Mouse (Mus musculus) layer of hippocampus, postnatal 14 days (tissue): ENCODE measurements around the gene Zfp978. TPM values are rescaled to one million over a fixed set of nuclear protein-coding genes. Genes with fewer than 3 reads are reported as not detected.
"Not testable (repeated sequence)": the region's sequence is repeated elsewhere in the genome, so short reads cannot be mapped to it uniquely, and the experiment has no call there.

Experiments used
- DNase-seq, 2 experiments: peaks; one replicate each; pipeline ENCODE4 v3.0.0; 2021 to 2022; ENCODE audit warnings: low spot score in 2 of 2, mixed read lengths in 1 of 2
- total RNA-seq, 2 experiments: library from RNA; stranded (reverse); gene quantifications; 2 replicates each; pipeline ENCODE4 v1.2.3; 2021

Gene Zfp978
- total RNA-seq, 2 experiments from 2014 or later, result not detected

DNA sequence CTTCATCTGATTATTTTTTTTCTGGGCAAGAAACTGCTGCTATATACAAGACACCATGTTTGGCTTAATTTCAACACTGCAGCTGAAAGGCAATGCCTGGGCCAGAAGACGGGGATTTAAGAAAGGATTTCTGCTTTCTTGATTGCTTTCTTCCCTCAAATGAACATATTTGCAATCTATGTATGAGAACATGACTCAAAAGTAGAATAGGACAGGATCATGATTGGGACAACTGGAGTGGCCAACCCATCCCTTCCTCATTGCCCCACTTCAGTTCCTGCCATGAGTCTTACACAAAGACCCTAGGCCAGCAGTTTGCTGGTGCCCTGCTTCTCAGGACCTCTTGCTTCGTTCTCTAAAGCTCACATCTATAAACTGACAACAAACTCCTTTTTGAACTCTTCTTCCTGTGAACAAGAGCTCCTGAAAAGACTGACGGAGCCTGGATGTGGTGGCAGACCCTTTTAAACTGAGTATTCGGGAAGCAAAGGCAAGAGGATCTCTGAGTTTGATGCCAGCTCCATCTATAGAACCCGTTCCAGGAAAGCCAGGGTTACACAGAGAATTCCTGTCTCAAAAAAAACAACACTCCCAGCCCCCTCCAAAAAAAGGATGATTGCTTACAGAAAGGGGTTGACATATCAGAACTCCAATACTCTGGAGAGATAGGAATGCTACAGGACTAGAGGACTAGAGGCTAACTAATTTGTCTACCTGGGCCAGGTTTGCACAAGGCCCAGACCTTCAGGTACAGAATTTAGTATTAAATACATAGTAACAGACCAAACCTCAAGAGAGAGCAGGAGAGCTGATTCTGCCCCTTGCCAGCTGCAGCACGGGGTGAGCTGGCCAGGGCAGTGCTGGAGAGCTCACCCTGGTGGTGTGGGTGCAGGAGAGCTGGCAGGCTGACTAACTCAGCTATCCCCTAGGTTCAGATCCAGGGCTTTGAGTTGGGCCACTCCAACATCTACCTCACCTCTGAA is 43.1 kb downstream of the Zfp978 start:
- not testable (repeated sequence) for DNase-seq

DNA sequence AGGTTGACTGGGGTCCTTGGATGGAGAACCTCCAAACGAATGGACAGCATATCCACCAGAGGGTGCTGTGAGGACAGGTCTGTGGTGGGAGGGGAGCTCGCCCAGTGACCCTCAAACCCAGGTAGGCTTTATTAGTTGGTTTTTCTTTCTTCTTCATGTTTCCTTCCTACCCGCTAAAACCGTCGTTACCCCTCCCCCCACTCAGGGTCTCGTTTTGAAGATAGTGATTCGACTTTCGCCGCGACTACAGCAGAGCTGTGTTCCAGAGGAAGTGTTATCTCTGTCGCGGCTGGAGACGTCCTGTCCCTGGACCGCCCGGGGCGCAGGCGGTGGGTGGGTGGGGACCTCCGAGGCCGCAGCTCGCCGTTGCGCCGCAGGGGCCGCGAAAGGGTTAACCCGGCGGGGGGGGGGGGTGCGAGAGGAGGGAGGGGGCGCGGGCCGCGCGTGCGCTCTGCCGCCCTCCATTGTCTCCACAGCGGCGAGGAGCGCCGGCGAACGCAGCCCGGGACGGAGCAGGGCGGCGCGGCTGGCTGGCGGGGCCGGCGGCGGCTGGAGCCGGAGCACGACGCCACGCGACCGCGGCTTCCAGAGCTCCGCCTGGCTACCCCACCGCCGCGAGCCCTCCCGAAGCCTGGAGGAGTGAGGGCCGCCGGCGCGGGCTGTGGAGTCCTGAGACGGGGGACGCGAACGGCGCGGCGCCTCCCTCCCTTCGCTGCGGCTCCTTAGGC is 45.8 kb downstream of the Zfp978 start:
- DNase-seq, result no peak

DNA sequence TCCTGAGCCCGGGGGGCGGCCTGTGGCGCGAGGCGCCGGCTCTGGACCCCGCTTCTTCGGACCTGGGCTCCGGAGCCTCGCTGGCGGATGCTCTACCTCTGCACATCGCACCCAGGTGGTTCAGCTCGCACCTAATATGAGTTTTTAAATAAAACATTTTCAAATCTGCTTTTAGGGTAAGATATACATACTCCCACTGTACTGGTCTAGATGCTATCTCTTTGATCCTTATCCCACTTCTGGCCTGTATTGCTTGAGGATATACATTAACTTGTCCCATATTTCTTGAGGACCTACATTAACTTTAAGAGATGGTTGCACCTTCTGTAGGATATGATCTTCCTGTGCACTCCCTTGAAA is 46.3 kb downstream of the Zfp978 start:
- no peak for DNase-seq

DNA sequence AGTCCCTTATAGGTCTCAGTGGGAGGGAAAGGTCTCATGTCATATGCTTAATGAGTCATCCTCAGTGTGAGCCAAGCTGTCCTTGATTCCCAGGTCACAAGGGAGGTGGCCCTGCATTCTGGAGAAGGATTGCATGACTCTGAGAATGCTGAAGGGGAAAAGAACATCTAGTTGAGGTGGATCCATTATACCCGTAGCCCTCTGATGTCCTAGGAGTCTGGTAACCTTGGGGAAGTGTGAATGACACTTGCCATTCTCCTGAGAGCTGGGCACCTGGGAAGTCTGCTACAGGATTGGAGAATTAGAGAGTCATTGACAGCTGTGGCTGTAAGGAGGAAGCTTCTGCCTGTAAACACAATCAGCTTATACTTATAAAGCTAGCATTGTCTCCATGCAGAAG is 55.3 kb downstream of the Zfp978 start:
- not testable (repeated sequence) for DNase-seq

DNA sequence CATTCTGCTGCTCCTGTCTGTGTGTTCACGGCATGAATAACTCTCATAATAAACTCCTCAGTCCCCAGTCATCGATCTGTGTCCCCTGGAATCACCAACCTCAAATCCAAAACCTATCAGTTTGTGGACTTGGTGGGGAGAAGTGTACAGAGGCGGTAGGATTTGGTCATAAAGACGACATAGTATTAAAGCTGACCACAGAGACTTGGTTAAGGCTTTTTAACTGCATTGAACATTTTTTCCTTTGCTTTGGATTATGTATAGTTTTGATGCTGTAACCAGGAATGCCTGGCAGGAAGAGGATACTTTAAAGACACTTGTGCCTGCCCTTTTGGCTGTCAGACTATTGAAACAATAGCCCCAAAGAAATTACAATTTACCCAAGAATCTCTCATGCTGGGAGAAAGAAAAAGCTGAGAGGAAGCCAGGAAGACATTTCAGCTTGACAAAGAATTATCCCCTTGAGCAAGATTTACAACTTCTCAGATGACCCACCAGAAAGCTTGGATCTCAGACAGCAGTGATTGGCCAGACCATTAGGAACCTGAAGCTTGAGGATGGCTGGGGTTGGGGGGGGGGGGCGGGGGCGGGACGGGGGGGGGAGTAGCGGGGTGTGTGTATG is 56.2 kb downstream of the Zfp978 start:
- DNase-seq, result no peak

DNA sequence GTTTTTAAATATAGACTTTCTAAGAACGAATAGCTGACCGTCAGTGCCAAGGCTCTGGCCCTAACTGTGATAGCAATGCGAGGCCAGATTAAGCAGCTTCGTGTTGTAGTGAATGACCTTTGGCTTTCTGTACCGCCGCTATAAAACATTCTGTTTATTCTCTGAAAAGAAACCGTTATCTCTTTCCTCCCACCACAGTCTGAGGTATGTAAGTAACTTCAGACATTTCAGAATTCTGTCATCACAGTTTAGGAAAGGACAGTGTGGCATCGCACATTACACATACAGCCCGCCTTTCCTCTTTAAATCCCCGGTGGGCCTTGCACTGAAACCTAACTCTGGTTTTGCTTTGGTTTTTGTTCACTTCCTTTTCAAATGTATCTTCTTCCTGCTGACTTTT is 56.8 kb downstream of the Zfp978 start:
- no peak for DNase-seq

DNA sequence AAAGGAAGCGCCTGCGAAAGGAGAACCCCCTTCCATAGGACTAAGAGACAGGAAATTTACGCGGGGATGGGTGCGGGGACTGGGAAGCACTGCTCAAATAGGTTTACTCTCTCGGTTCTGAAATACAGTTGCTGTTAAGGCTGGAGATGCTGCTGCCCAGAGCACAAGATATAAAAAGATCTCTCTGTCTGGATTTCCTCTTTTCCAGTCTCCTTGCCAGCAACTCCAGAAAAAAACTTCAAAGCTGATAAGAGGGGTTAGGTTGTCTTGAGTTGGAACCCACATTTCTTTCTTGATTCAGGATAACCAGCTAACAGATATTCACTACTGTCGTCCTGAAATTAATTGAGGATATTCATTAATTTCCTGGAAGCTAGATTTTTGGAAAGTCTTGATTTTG is 57.2 kb downstream of the Zfp978 start:
- not testable (repeated sequence) for DNase-seq

DNA sequence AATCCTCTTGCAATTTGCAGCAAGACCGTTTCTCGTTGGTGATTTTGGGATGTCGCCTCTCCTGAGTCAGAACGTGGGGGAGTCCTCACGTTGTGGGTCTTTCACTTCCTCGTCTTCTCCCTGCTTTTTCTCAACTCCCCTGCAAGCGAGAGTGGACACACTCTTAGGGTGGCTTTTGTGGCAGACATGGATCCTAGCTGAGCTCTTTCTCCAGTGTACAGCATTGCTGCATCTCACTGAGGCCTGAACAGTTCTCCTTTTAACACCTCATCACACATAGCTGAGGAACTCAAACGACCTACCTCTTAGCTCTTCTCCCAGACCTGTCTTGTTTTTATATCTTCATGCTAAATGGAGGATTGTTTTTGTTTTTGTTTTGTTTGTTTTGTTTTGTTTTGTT is 58.1 kb downstream of the Zfp978 start:
- DNase-seq, result not testable (repeated sequence)

DNA sequence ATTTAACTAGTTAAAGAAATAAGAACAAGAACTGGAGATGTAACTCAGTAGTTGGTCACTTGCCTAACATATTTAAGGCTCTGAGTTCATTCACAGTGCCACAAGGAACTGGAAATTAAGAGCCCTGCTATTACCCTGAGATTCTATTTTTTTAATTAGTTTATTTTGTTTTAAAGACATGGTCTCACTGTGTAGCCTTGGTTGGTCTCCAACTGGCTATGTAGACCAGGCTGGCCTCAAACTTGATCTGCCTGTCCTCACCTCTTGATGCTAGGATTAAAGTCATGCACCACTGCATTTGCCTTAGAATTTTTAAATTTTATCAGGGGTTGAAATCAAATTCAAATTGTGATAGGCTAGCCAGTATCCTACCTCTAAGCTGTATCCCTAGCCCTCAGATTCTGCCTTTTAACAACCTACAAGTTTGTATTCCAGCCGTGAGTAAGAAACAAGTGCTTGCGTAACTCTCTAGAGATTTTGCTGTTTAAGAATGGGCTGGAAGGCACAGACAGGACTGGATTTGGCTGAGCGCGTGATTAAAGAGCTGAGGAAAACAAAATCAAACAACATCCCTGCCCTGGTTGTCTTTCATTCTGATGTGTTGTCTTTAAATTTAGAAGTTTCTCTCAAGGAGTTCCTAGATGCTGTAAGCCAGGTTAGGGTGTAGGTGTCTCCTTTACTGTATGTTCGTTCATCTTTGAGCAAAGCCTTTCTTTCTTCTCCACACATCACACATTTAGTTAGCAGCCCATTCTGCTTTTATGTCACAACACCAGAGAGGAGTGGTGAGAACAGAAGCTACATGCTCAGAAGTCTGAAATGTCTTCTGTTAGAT is 58.9 kb downstream of the Zfp978 start:
- DNase-seq, result not testable (repeated sequence)

DNA sequence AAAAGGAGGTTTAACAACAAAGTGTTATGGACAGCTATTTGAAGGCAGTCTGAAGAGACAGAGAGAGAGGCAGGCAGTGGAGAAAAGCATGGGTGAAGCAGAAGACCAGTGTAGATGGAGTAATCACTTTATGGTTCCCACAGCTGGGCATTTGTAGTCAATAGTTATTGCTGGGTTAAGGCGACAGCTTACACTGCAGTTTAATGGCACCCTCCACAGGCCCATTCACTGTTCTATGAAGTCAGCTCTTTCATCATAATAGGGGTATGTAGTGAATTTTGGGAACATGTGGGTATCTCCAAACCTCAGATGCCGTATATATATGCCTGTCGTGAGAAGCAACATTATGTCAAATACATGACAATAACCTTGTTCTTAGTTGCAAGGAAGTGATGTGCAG is 59.7 kb downstream of the Zfp978 start:
- DNase-seq, result no peak

DNA sequence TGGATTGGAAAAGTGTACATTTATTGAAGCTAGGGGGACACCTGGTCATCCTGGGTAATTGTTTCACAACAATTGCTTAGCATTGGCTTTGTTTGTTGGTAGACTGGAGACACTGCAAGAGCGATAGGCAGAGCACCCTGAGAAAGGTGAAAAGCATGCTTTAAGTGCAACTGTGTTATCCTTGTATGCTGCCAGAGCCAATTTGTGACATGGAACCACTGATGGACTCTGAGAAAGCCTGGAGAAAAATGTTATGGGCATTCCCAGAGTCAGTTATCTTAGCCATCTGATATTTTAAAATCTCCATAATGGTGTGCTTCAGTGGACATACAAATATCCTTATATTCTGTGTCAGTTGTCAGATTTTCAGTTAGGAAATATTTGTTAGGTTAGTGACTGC is 60.2 kb downstream of the Zfp978 start:
- DNase-seq, result not testable (repeated sequence)

DNA sequence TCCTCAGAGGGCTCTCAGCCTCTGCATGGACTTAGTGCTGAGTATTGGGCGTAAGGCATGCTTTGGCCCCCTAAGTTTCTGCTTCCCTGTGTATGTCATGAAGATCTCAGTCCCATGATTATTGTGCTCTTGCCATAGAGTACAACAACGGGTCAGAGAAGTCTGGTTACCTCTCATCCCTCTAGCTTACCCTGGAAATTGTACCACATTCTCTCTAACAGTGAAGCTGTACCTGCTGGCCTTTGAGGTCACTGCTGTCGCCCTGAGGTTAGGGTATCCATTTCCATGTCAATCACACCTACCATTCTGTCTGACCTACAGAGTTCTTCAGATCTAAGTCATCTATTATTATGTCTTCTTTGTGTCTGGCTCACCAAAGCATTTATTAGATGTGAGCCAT is 62.0 kb downstream of the Zfp978 start:
- no peak for DNase-seq

DNA sequence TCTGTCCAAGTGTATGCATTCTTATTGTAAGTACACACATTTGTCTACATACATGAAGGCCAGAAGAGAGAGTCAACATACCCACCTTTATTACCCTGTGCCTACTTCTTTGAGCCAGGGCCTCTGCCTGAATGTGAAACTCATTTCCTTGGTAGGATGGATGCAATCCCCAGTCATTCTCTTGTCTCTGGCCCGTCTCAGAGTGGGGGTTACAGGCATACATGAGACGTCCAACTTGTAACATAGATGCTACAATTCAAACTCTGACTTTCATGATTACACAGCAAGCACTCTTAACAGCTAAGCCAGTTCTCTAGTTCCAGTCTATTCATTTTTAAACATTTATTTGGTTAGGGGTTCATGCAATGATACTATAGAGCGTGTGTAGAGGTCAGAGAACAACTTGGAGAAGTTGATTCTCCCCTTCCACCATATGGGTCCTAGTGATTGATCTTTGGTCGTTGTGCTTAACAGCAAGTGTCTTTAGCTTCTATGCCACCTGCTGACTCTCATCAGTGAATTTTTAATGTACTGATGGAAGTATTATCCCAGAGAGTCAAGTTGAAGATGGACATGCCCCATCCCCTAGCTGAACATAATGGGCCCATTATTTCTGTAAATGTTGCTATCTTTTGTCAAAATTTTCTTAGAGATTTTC is 62.7 kb downstream of the Zfp978 start:
- no peak for DNase-seq

DNA sequence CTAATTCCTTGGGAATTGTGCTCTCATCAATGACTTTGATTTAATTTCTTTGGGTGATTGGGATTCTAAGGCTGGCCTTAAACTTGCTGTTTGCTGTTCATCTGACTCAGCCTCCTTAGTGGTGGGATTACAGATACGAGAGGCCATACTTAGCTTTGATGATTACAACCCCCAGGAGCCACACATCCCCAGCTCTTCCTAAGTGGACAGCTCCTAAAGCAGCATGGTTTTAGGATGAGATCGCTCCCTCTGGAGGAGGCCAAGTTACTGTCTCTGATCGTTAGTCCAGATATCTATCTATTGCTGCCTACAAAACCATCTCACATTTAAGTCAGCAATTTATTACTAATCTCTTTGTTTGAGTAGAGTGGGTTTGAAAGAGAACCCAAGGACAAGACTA is 63.3 kb downstream of the Zfp978 start:
- DNase-seq, result not testable (repeated sequence)

DNA sequence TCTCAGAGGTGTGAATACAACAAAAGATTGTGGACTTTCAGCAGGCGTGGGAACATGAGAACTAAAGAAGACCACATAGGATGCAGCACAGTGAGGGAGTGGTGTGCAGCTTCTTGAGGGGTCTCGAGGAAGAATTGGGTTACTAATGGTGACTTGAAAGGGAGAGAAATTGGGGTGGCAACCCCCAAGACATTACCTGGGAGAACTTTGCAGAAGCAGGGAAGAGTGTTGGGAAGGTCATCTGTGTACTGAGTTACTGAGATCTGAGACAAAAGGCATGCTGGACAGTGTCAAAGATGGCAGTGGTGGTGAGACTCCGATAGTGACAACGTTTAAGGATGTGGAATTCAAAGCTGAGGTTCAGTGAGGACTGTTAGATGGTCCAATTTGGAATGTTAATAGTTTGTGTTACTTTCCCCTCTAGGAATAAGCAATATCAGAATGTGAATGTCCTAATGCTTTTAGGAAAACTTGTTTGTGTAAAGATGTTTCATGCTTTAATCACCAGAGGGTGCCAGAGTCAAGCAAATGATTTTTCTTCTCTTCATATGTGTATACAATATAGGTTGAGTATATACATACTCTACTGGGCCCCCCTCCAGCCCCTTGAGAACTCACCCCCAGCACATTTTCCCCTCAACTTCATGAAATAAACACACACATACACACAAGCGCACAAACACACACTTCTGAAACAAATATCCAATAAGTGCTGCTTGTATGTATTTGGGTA is 64.7 kb downstream of the Zfp978 start:
- DNase-seq, result not testable (repeated sequence)

DNA sequence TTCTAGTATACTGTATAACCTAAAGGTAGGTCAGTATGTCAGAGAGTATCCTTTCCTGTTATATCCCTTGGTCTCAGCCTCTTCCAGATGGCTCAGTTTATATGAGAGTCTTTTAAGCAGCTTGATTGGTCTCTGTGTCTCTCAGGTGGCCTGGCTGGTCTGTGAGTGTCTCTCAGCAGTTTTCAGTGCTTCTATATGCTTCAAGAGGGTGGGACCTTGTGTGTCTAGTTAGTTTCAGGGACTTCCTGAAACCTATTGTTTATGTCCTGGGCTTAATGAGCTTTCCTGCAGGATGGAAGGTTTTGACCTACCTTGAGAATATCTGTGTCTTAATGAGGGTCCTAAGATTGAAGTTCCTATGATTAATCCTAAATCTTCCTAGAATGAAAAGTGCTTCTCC is 69.5 kb downstream of the Zfp978 start:
- DNase-seq, result no peak

DNA sequence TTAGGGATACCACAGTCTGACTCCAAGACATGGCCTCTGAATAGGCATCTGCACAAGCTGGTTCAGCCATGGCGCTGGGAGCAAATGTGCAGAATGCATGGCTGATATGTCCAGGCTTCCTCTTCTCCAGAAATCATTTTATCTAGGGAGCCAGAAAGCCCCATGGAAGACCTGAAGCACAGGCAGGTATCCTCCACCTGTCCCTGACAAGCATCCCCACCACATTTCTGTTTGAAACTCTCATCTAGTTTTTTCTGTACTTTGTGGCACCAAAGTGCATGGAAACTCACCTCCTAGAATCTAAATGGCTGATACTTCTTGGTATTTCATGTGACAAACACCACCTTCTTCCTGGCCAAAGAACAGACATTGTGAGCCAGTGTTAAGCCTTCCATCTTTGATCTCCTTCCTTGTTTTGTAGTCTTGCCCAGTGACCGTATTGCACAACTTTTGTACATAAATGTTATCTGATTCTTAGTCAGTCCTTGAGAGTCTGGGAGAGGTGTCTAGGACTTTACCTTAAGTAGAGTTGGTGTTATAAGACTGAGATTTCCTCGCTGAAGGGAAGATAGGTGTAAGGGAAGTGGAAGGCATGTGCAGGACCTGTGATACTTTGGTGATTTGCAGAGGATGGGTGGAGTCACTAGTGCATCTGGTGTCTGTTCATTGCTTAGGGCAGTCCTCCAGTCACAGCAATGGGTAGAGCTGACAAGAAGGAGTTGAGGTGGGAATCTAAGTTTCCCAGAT is 70.8 kb downstream of the Zfp978 start:
- not testable (repeated sequence) for DNase-seq

DNA sequence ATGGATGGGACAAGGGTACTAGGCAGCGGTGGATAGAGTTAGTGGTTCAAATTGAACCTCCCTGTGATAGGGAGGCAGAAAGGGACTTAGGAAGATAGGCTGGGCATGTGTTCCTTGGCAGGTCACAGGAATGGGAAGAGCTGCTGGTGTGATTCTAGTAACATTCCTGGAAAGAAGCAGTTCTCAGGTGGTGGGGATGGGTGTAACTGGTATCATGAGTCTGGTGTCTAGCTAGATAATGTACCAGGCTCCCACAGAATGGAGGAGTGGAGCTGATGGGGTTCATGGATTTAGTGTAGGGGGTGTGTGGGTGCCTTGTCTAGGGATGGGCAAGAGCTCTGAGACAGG is 71.3 kb downstream of the Zfp978 start:
- no peak for DNase-seq

DNA sequence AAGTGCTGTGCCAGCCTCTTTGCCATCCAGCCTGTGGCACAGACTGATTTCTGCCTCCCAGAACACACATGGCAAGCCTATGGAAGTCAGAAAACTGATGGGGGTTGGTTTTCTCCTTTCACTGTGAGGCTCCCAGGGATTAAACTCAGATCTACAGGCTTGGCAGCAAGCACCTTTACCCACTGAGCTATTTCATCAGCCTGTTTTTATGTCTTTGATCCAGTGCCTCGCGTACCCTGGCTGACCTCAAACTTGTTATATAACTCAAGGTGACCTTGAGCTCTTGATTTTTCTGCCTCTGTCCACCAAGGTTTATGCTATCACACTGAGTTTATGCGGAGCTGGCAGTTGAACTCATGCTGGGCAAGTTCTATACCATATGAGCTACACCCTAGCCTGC is 71.9 kb downstream of the Zfp978 start:
- DNase-seq, result no peak
